Mouse (Mus musculus) C2C12 (cell line): ENCODE data around the gene Wnt6. TPM values are rescaled to one million over a fixed set of nuclear protein-coding genes. Genes with fewer than 3 reads are reported as not detected.
A peak's percentile ranks its signal among the peaks of the same experiment; 100 is the strongest.

Experiments used
- H3K27me3 ChIP-seq: one replicate; pipeline ENCODE4 v1.6.1; 2011; ENCODE audit not compliant: control insufficient read depth, insufficient read depth, insufficient read length
- H3K36me3 ChIP-seq: one replicate; pipeline ENCODE4 v1.6.1; 2011; ENCODE audit not compliant: control insufficient read depth, insufficient read depth
- H3K4me3 ChIP-seq: one replicate; pipeline ENCODE4 v1.5.1; 2011; ENCODE audit warnings: mild to moderate bottlenecking, control low read depth; ENCODE audit not compliant: poor library complexity, insufficient read depth, severe bottlenecking
- H3K79me2 ChIP-seq: one replicate; pipeline ENCODE4 v1.6.1; 2011; ENCODE audit not compliant: control insufficient read depth, insufficient read depth
- H3K79me3 ChIP-seq: one replicate; pipeline ENCODE4 v1.6.1; 2011; ENCODE audit warnings: low read depth, control low read depth
- H3ac ChIP-seq: one replicate; pipeline ENCODE3; 2011; ENCODE audit warnings: low read depth; ENCODE audit not compliant: control insufficient read depth, insufficient read length
- CEBPB ChIP-seq: IDR thresholded peaks from one replicate; pipeline ENCODE4 v1.6.1; 2011; ENCODE audit warnings: low read depth, mild to moderate bottlenecking, control low read depth, moderate library complexity
- CTCF ChIP-seq: IDR thresholded peaks from one replicate; pipeline ENCODE4 v1.5.1; 2011; ENCODE audit not compliant: control insufficient read depth, insufficient read depth, insufficient read length
- FOSL1 ChIP-seq: IDR thresholded peaks from one replicate; pipeline ENCODE4 v1.8.0; 2011; ENCODE audit warnings: mild to moderate bottlenecking, low read length; ENCODE audit not compliant: poor library complexity, insufficient read depth, severe bottlenecking
- MAX ChIP-seq: IDR thresholded peaks from one replicate; pipeline ENCODE4 v1.6.1; 2011; ENCODE audit warnings: mild to moderate bottlenecking, control low read depth
- MYOD1 ChIP-seq: IDR thresholded peaks from one replicate; pipeline ENCODE4 v1.6.1; 2011; ENCODE audit warnings: low read depth; ENCODE audit not compliant: control insufficient read depth, insufficient read length
- MYOG ChIP-seq: IDR thresholded peaks from one replicate; pipeline ENCODE4 v1.6.1; 2011; ENCODE audit not compliant: control insufficient read depth, insufficient read length; ENCODE audit errors: extremely low read depth
- USF1 ChIP-seq: IDR thresholded peaks from one replicate; pipeline ENCODE4 v1.6.1; 2011; ENCODE audit warnings: low read depth, mild to moderate bottlenecking, control low read depth, moderate library complexity
- polyA plus RNA-seq: library from polyadenylated mRNA; unstranded; fragments of >200 nt; fragmentation: generic; extraction: Trizol; gene quantifications from one replicate; pipeline ENCODE4 v1.2.1, GENCODE M21; 2012; ENCODE audit warnings: missing spikeins

Wnt6 gene
- polyA plus RNA-seq, 1 experiment = 3.0 TPM

- H3K4me3 ChIP-seq = no peak overlapping the region
- H3K79me3 ChIP-seq = no peaks in the 10 kb centered on the region
- no peaks in the 10 kb centered on the region for H3K27me3 ChIP-seq
- H3K36me3 ChIP-seq = no peaks in the 10 kb centered on the region
- no peak overlapping the region for H3ac ChIP-seq
- TF ChIP-seq MYOG (no peak), MYOD1 (no peak), CEBPB (no peak), MAX (no peak), USF1 (no peak), FOSL1 (no peak), CTCF (no peak)
- H3K79me2 ChIP-seq = no peaks in the 10 kb centered on the region
These were observed 19.5 kb upstream of the Wnt6 start for GRCm38 (mm10) chr1:74752150-74752549.

GRCm38 (mm10) chr1:74752833-74753232, 18.9 kb upstream of the Wnt6 start:
- H3ac ChIP-seq = no peak overlapping the region
- no peak overlapping the region for H3K4me3 ChIP-seq
- no peaks in the 10 kb centered on the region for H3K27me3 ChIP-seq
- TF ChIP-seq USF1 = peak; percentile 17
- no peak for TF ChIP-seq CEBPB
- no peaks in the 10 kb centered on the region for H3K36me3 ChIP-seq
- no peaks in the 10 kb centered on the region for H3K79me3 ChIP-seq
- no peaks in the 10 kb centered on the region for H3K79me2 ChIP-seq

- no peak overlapping the region for H3K4me3 ChIP-seq
- H3K79me3 ChIP-seq = no peaks in the 10 kb centered on the region
- no peak for TF ChIP-seq MYOD1
- TF ChIP-seq USF1 = no peak
- TF ChIP-seq MAX = no peak
- TF ChIP-seq FOSL1 = no peak
- no peak for TF ChIP-seq MYOG
- no peaks in the 10 kb centered on the region for H3K27me3 ChIP-seq
- no peaks in the 10 kb centered on the region for H3K79me2 ChIP-seq
- H3ac ChIP-seq = no peak overlapping the region
- H3K36me3 ChIP-seq = no peaks in the 10 kb centered on the region
These were observed 18.3 kb upstream of the Wnt6 start for GRCm38 (mm10) chr1:74753266-74753974.

- Histone ChIP-seq H3K27me3 (no peaks in the 10 kb centered on the region), H3ac (no peak overlapping the region), H3K79me2 (no peaks in the 10 kb centered on the region), H3K79me3 (no peaks in the 10 kb centered on the region), H3K36me3 (no peaks in the 10 kb centered on the region), H3K4me3 (no peak overlapping the region)
- TF ChIP-seq CTCF = no peak
- no peak for TF ChIP-seq MYOG
These were observed 17.4 kb upstream of the Wnt6 start for GRCm38 (mm10) chr1:74754175-74754785.

GRCm38 (mm10) chr1:74759773-74760172, 11.9 kb upstream of the Wnt6 start:
- TF ChIP-seq CTCF = peak; percentile 33
- no peak for TF ChIP-seq USF1
- no peak overlapping the region for H3ac ChIP-seq
- H3K36me3 ChIP-seq = no peaks in the 10 kb centered on the region
- H3K79me2 ChIP-seq = no peaks in the 10 kb centered on the region
- H3K79me3 ChIP-seq = no peaks in the 10 kb centered on the region
- no peak overlapping the region for H3K4me3 ChIP-seq
- H3K27me3 ChIP-seq = peaks cover 4% of the 10 kb centered on the region

GRCm38 (mm10) chr1:74763081-74763480, 8.6 kb upstream of the Wnt6 start:
- H3K79me3 ChIP-seq = no peaks in the 10 kb centered on the region
- no peaks in the 10 kb centered on the region for H3K36me3 ChIP-seq
- no peak overlapping the region for H3ac ChIP-seq
- peaks cover 4% of the 10 kb centered on the region for H3K27me3 ChIP-seq
- no peaks in the 10 kb centered on the region for H3K79me2 ChIP-seq
- TF ChIP-seq FOSL1 (no peak), CTCF (peak; percentile 34), MAX (no peak)
- no peak overlapping the region for H3K4me3 ChIP-seq
